Mouse (Mus musculus) splenic B cell, adult 2 months (primary cell): ENCODE data around the gene Mc3r.

ENCODE experiments used
- DNase-seq: peaks from one replicate; pipeline ENCODE4 v3.0.0-alpha.2; 2011; ENCODE audit warnings: low read depth, low spot score
- H3K27me3 ChIP-seq: 2 replicates; pipeline ENCODE4 v1.6.1; 2012; ENCODE audit warnings: mild to moderate bottlenecking, low read length, moderate library complexity, mixed read lengths; ENCODE audit not compliant: control insufficient read depth, poor library complexity, insufficient read depth, severe bottlenecking
- H3K36me3 ChIP-seq: 2 replicates; pipeline ENCODE4 v1.6.1; 2012; ENCODE audit warnings: mild to moderate bottlenecking, low read length, moderate library complexity, mixed read lengths; ENCODE audit not compliant: control insufficient read depth, poor library complexity, insufficient read depth, severe bottlenecking

Mc3r gene

DNA sequence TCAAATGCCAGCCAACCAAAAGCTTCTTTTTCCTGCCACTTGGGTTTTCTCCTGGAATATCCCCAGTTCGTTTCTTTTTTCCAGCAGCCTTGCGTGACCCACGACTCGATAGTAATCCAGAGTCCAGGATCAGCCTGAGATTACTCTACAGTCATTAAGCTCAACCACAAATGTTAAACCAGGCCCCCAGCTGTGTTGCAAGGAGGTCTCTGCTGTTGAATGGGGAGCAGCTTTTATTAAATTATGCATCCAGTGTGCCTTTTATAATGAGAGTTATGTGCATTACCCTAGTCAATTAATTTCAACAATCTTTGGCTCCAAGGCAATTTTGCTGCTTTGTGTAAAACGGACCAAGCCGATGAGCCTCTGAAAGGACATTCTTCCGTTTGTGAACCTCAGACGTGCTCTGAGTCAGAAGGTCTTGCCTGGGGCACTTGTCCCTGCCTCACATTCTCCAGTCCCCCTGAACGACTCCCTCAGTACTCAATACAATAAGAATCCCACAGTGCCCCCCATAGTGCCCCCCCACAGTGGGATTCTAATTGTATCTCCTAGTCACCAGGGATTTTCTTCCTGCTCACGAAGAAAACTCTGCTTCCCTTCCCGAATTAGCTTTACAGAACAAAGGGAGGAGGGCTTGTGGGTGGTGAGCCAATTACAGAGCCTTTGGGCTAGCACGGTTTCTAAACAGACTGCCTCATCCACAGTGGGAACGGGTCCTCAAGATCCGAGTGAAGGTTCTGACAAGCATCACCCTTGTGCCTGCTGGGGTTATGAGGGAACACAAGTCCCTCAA, 51.0 kb downstream of the Mc3r start:
- H3K27me3 ChIP-seq, result no peaks in the 10 kb centered on the region
- H3K36me3 ChIP-seq, result no peaks in the 10 kb centered on the region
- no peak for DNase-seq
